18 mouse cellular contexts compared by ENCODE assay signal in the genomic region with DNA sequence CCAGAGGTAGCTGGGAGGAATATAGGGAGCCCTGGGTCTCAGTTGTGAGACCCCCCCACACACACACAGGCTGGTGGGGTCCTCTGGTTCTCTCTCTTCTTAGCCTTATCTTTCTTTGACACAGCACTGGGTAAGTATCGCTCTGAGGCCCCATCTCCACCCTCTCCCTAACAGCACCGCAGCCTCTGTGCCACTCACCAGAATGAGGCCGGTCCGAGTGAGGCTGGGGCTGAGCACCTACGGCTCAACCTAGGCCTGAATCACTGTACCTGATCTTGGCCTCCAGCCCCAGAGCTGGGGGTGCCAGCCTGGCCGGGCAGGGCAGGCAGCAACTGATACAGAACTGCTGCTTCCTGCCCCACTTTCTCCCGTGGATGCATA. TPM values are rescaled to one million over a fixed set of nuclear protein-coding genes. Genes with fewer than 3 reads are reported as not detected.
A peak's percentile ranks its signal among the peaks of the same experiment; 100 is the strongest.
DNase-seq lines count a peak whose midpoint lies in the region; ATAC-seq and TF ChIP-seq lines count a peak whose summit lies in the region.
"Had no signal": no experiment of that assay in that cellular context is flagged by ENCODE, and none has a peak within 500 bp of the region (broad histone marks: within the 10 kb centered on the region; RNA-seq: fewer than 3 reads in every experiment).

No protein-coding gene starts in this region.

- TF ChIP-seq EP300 in liver, embryonic 14.5 days (IDR thresholded peaks at IDR 0.05; ENCODE audit: low read depth): peak; percentile 66

- ATAC-seq in heart, embryonic 12.5 days (ENCODE audit: insufficient number of reproducible peaks, low FRiP score): peak; percentile 67
- ATAC-seq in midbrain, postnatal 0 days (ENCODE audit: low FRiP score): no peak
- peak; percentile 87 for ATAC-seq in liver, embryonic 14.5 days (ENCODE audit: insufficient read depth)
- ATAC-seq: forebrain, embryonic 13.5 days had no signal

- peak overlapping the region; percentile 26; the same call in 1 of the 2 replicates for H3K4me2 ChIP-seq in heart, embryonic 12.5 days
- no peak overlapping the region for H3K4me2 ChIP-seq in midbrain, postnatal 0 days (ENCODE audit: low read depth, low read length, poor library complexity, severe bottlenecking)
- H3K4me2 ChIP-seq in liver, embryonic 14.5 days (ENCODE audit: low read depth): peak overlapping the region; percentile 76
- H3K4me2 ChIP-seq: forebrain, embryonic 13.5 days; neural tube, embryonic 12.5 days had no signal

- H3K27ac ChIP-seq in heart, embryonic 12.5 days (ENCODE audit: poor library complexity, severe bottlenecking): no peak overlapping the region
- peak overlapping the region; percentile 52; the same call in 1 of the 2 replicates for H3K27ac ChIP-seq in midbrain, embryonic 10.5 days (replicated peaks)
- H3K27ac ChIP-seq in midbrain, postnatal 0 days (ENCODE audit: low read depth, low read length): no peak overlapping the region
- H3K27ac ChIP-seq in liver, embryonic 14.5 days: peak overlapping the region; percentile 87
- H3K27ac ChIP-seq: forebrain, embryonic 13.5 days; hindbrain, postnatal 0 days; neural tube, embryonic 12.5 days had no signal

- H3K27me3 ChIP-seq in heart, embryonic 12.5 days (replicated peaks): peaks cover 12% of the 10 kb centered on the region
- H3K27me3 ChIP-seq in midbrain, embryonic 10.5 days (ENCODE audit: low read depth, poor library complexity, severe bottlenecking): no peaks in the 10 kb centered on the region; the same call in 1 of the 2 replicates
- no peaks in the 10 kb centered on the region for H3K27me3 ChIP-seq in midbrain, postnatal 0 days (ENCODE audit: insufficient read depth, low read length)
- no peaks in the 10 kb centered on the region for H3K27me3 ChIP-seq in liver, embryonic 14.5 days (ENCODE audit: control insufficient read depth, insufficient read depth, low read length)
- H3K27me3 ChIP-seq: forebrain, embryonic 13.5 days had no signal

- intact Hi-C loops in heart, postnatal 14 days (cut with DNase I): no loop called here

- no peaks in the 10 kb centered on the region for H3K36me3 ChIP-seq in heart, embryonic 12.5 days
- no peaks in the 10 kb centered on the region for H3K36me3 ChIP-seq in midbrain, embryonic 10.5 days
- H3K36me3 ChIP-seq in midbrain, postnatal 0 days (ENCODE audit: insufficient read depth, low read length): no peaks in the 10 kb centered on the region
- no peaks in the 10 kb centered on the region for H3K36me3 ChIP-seq in liver, embryonic 14.5 days (replicated peaks; ENCODE audit: control insufficient read depth, insufficient read depth, low read depth)
- H3K36me3 ChIP-seq: neural tube, embryonic 12.5 days had no signal

- DNase-seq in heart, postnatal 14 days: no peak
- DNase-seq in midbrain, embryonic 10.5 days (ENCODE audit: low spot score): no peak
- DNase-seq in midbrain, postnatal 0 days (ENCODE audit: low spot score): no peak
- DNase-seq in liver, embryonic 14.5 days (ENCODE audit: low read depth in 3 of 3, low spot score in 3 of 3): peak; percentile 60 to 64 (median 61)
- DNase-seq in testis, postnatal 10 days (ENCODE audit: low spot score): no peak
- no peak for DNase-seq in right cerebral cortex, postnatal 14 days
- DNase-seq in natural killer cell, adult 2 months (ENCODE audit: low spot score in 2 of 2): no peak
- DNase-seq: adrenal gland, adult 8-10 months; cerebellum, adult 9-11 months; kidney, postnatal 10 days; midbrain, embryonic 14.5 days had no signal

- peaks cover 22% of the 10 kb centered on the region for H3K4me1 ChIP-seq in heart, embryonic 12.5 days (replicated peaks)
- H3K4me1 ChIP-seq in midbrain, embryonic 10.5 days: peaks cover 5% of the 10 kb centered on the region; the same call in 1 of the 2 replicates
- H3K4me1 ChIP-seq in midbrain, postnatal 0 days (ENCODE audit: insufficient read depth, low read length): no peaks in the 10 kb centered on the region
- H3K4me1 ChIP-seq in liver, embryonic 14.5 days (replicated peaks; ENCODE audit: control insufficient read depth in 2 of 2, insufficient read depth in 2 of 2, low read length in 1 of 2): peaks cover 49 to 59% of the 10 kb centered on the region in 2 experiments
- H3K4me1 ChIP-seq: forebrain, embryonic 13.5 days; neural tube, embryonic 12.5 days had no signal

- no peak overlapping the region for H3K4me3 ChIP-seq in heart, embryonic 12.5 days
- no peak overlapping the region for H3K4me3 ChIP-seq in midbrain, embryonic 10.5 days
- H3K4me3 ChIP-seq in midbrain, postnatal 0 days (ENCODE audit: low read depth, low read length): no peak overlapping the region
- H3K4me3 ChIP-seq in liver, embryonic 14.5 days (ENCODE audit: insufficient read depth in 1 of 2, low read depth in 2 of 2, low read length in 2 of 2): peak overlapping the region; percentile 41 to 56
- H3K4me3 ChIP-seq: forebrain, embryonic 13.5 days; neural tube, embryonic 12.5 days had no signal

- TF ChIP-seq CTCF in midbrain, postnatal 0 days (IDR thresholded peaks at IDR 0.05): no peak
- TF ChIP-seq CTCF in liver, embryonic 14.5 days (IDR thresholded peaks at IDR 0.05; ENCODE audit: low read depth): no peak

- no peaks in the 10 kb centered on the region for H3K9me3 ChIP-seq in heart, embryonic 12.5 days (replicated peaks)
- H3K9me3 ChIP-seq in midbrain, embryonic 10.5 days (replicated peaks): no peaks in the 10 kb centered on the region
- H3K9me3 ChIP-seq in midbrain, postnatal 0 days (ENCODE audit: low read length): no peaks in the 10 kb centered on the region
- no peaks in the 10 kb centered on the region for H3K9me3 ChIP-seq in liver, embryonic 14.5 days (ENCODE audit: control insufficient read depth, low read length)
- H3K9me3 ChIP-seq: forebrain, embryonic 13.5 days; neural tube, embryonic 12.5 days had no signal

- 58% methylated on average over 7 of the region's 7 CpGs for WGBS in heart, embryonic 12.5 days
- 93% methylated on average over 7 of the region's 7 CpGs for WGBS in midbrain, embryonic 10.5 days
- WGBS in midbrain, postnatal 0 days: 92% methylated on average over 7 of the region's 7 CpGs
- WGBS in liver, embryonic 14.5 days (ENCODE audit: insufficient replicate concordance): 20% methylated on average over 7 of the region's 7 CpGs

- peak overlapping the region; percentile 17 for H3K9ac ChIP-seq in heart, embryonic 12.5 days
- no peak overlapping the region for H3K9ac ChIP-seq in midbrain, postnatal 0 days (replicated peaks; ENCODE audit: low read length, poor library complexity, severe bottlenecking)
- H3K9ac ChIP-seq in liver, embryonic 14.5 days (replicated peaks): peak overlapping the region; percentile 70
- H3K9ac ChIP-seq: forebrain, embryonic 13.5 days; neural tube, embryonic 12.5 days had no signal

RNA-seq across cellular contexts. Expression of a gene that starts 15.2 kb away (rescaled TPM):
- polyA plus RNA-seq in heart, embryonic 12.5 days (2016; fragmentation: Nextera tagmentation; extraction: Ambion mirVana): 0.10 and 0.28 TPM in 2 replicates
- not detected for total RNA-seq in heart, postnatal 14 days (2021)
- 0.04 and 0.06 TPM in 2 replicates for polyA plus RNA-seq in midbrain, embryonic 10.5 days (2016; fragmentation: Nextera tagmentation; extraction: Ambion mirVana)
- total RNA-seq in midbrain, postnatal 0 days (2014; rRNA removed): 0.14 and 0.16 TPM in 2 replicates
- polyA plus RNA-seq in midbrain, postnatal 0 days (2015; fragmentation: Nextera tagmentation; extraction: Ambion mirVana): 0.06 TPM in 1 of 2 replicates, not detected in the other
- 0.01 and 0.02 TPM in 2 replicates for polyA plus RNA-seq in liver, embryonic 14.5 days (2012; rRNA removed)
- polyA plus RNA-seq in liver, embryonic 14.5 days (2014; fragmentation: Nextera tagmentation; extraction: Ambion mirVana): 0.06 TPM in 1 of 2 replicates, not detected in the other
- total RNA-seq: adrenal gland, adult 8-10 months; hindbrain, postnatal 0 days; layer of hippocampus, postnatal 10 days had no signal
- polyA plus RNA-seq: forebrain, embryonic 13.5 days; hindbrain, postnatal 0 days; small intestine, adult 2 months had no signal

RNA-seq across cellular contexts. Expression of a gene that starts 45.4 kb away (rescaled TPM):
- 3.3 and 4.1 TPM in 2 replicates for polyA plus RNA-seq in heart, embryonic 12.5 days (2016; fragmentation: Nextera tagmentation; extraction: Ambion mirVana)
- total RNA-seq in heart, postnatal 14 days (2021): 1 to 10 TPM in 1 of 2 experiments, under 1 TPM in 1; 0.41 to 1.1 TPM
- polyA plus RNA-seq in midbrain, embryonic 10.5 days (2016; fragmentation: Nextera tagmentation; extraction: Ambion mirVana): 0.15 and 1.4 TPM in 2 replicates
- total RNA-seq in midbrain, postnatal 0 days (2014; rRNA removed): 3.1 and 7.1 TPM in 2 replicates
- polyA plus RNA-seq in midbrain, postnatal 0 days (2015; fragmentation: Nextera tagmentation; extraction: Ambion mirVana): 2.7 and 3.3 TPM in 2 replicates
- 0.87 and 1.0 TPM in 2 replicates for polyA plus RNA-seq in liver, embryonic 14.5 days (2012; rRNA removed)
- 1.7 and 1.8 TPM in 2 replicates for polyA plus RNA-seq in liver, embryonic 14.5 days (2014; fragmentation: Nextera tagmentation; extraction: Ambion mirVana)

RNA-seq across cellular contexts. Expression of a gene that starts 50.3 kb away (rescaled TPM):
- polyA plus RNA-seq in heart, embryonic 12.5 days (2016; fragmentation: Nextera tagmentation; extraction: Ambion mirVana): 0.45 and 0.50 TPM in 2 replicates
- total RNA-seq in heart, postnatal 14 days (2021): under 1 TPM; 0.07 to 0.17 TPM
- 0.10 and 0.15 TPM in 2 replicates for polyA plus RNA-seq in midbrain, embryonic 10.5 days (2016; fragmentation: Nextera tagmentation; extraction: Ambion mirVana)
- total RNA-seq in midbrain, postnatal 0 days (2014; rRNA removed): 0.14 TPM in 1 of 2 replicates, not detected in the other
- polyA plus RNA-seq in midbrain, postnatal 0 days (2015; fragmentation: Nextera tagmentation; extraction: Ambion mirVana): not detected in 2 replicates
- 0.11 and 0.17 TPM in 2 replicates for polyA plus RNA-seq in liver, embryonic 14.5 days (2012; rRNA removed)
- 0.13 and 0.25 TPM in 2 replicates for polyA plus RNA-seq in liver, embryonic 14.5 days (2014; fragmentation: Nextera tagmentation; extraction: Ambion mirVana)
- total RNA-seq: adrenal gland, adult 8-10 months; hindbrain, postnatal 0 days had no signal
- polyA plus RNA-seq: embryonic facial prominence, embryonic 11.5 days; forebrain, embryonic 13.5 days; midbrain, embryonic 14.5 days; neural tube, embryonic 12.5 days; small intestine, adult 2 months had no signal

Comparison
In these comparisons a context has a peak if more than half of its experiments do, and no peak if none do; other contexts are left out.
1. H3K27ac ChIP-seq: peak in midbrain, embryonic 10.5 days (single experiment) and liver, embryonic 14.5 days (single experiment); none in heart, embryonic 12.5 days (single experiment) and midbrain, postnatal 0 days (single experiment).
2. H3K4me3 ChIP-seq: peak in liver, embryonic 14.5 days (2 of 2); none in heart, embryonic 12.5 days (single experiment), midbrain, embryonic 10.5 days (single experiment) and midbrain, postnatal 0 days (single experiment).
3. DNase-seq: peak in liver, embryonic 14.5 days (3 of 3); none in heart, postnatal 14 days (0 of 2), midbrain, embryonic 10.5 days (single experiment), midbrain, postnatal 0 days (single experiment), testis, postnatal 10 days (single experiment), right cerebral cortex, postnatal 14 days (single experiment) and natural killer cell, adult 2 months (0 of 2).